Mouse (Mus musculus): ENCODE data around the gene Zfand2b. TPM values are rescaled to one million over a fixed set of nuclear protein-coding genes. Genes with fewer than 3 reads are reported as not detected.
A peak's percentile ranks its signal among the peaks of the same experiment; 100 is the strongest.

The Zfand2b gene
- polyA plus RNA-seq, 1 experiment from 2014 or later: 31.7 TPM

DNA sequence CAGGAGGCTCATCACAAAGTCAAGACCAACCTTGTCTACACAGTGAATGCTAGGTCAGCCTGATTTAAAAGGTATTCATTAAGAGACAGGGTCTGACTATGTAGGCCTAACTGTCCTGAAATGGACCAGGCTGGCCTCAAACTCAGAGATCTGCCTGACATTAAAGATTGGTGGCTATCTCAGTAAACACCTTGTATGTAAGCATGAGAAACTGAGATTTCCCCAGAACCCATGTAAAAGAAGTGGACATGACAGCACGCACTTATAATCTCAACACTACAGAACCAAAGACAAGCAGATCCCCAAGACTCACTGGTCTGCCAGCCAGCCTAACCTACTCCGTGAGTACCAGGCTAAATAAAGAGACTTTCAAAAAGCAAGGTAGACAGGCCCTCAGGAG, 30.0 kb upstream of the Zfand2b start:
- no peak overlapping the region for H3K27ac ChIP-seq (ENCODE audit: low read length)
- H3K9me3 ChIP-seq (replicated peaks; ENCODE audit: control insufficient read depth, low read length): no peaks in the 10 kb centered on the region
- peaks cover 31% of the 10 kb centered on the region for H3K36me3 ChIP-seq (ENCODE audit: control insufficient read depth, insufficient read depth)
- H3K4me3 ChIP-seq (ENCODE audit: low read length): no peak overlapping the region
- no peak for ATAC-seq (replicated peaks; ENCODE audit: extremely low read depth, insufficient read depth, low FRiP score)
- H3K4me2 ChIP-seq (ENCODE audit: low read depth, low read length): no peak overlapping the region
- H3K4me1 ChIP-seq (ENCODE audit: control insufficient read depth, insufficient read depth, low read length): peaks cover 12% of the 10 kb centered on the region
- no peak overlapping the region for H3K9ac ChIP-seq (ENCODE audit: low read length)
- 92% methylated on average over 2 of the region's 2 CpGs for WGBS
- no peaks in the 10 kb centered on the region for H3K27me3 ChIP-seq (ENCODE audit: control insufficient read depth, insufficient read depth, low read length)

DNA sequence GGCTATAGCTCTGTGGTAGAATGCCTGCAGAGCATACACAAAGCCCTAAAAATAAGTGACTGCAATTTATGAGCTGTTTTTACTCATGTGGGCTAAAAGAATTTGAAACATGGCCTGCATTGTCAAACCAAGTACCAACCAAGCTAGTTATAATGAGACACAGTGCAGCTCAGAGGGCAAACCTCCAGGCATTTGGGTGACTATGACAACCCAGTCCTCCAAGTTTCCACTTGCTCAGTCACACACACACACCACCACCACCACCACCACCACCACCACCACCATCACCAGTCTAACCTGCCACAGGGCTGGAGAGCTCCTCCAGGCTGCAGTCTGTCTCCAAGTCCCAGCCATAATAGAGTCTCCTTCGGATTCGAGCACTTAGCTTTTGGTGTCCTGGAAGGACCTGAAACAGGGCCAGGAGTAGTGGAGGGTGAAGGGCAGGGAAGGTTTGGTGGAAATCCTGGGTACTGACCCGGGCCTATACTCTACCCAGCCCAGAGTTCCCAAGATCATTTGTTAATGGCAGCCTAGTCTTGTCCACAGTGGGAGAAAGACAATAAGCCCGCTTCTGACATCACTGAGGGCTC, 27.8 kb upstream of the Zfand2b start:
- ATAC-seq (replicated peaks; ENCODE audit: extremely low read depth, insufficient read depth, low FRiP score): no peak
- WGBS: 47% methylated on average over 4 of the region's 4 CpGs
- Histone ChIP-seq H3K36me3 (ENCODE audit: control insufficient read depth, insufficient read depth) (peaks cover 46% of the 10 kb centered on the region), H3K27ac (ENCODE audit: low read length) (peak overlapping the region; percentile 81), H3K27me3 (ENCODE audit: control insufficient read depth, insufficient read depth, low read length) (no peaks in the 10 kb centered on the region), H3K4me3 (ENCODE audit: low read length) (peak overlapping the region; percentile 59), H3K9me3 (replicated peaks; ENCODE audit: control insufficient read depth, low read length) (no peaks in the 10 kb centered on the region), H3K4me1 (ENCODE audit: control insufficient read depth, insufficient read depth, low read length) (peaks cover 17% of the 10 kb centered on the region), H3K4me2 (ENCODE audit: low read depth, low read length) (peak overlapping the region; percentile 94), H3K9ac (ENCODE audit: low read length) (peak overlapping the region; percentile 77)

DNA sequence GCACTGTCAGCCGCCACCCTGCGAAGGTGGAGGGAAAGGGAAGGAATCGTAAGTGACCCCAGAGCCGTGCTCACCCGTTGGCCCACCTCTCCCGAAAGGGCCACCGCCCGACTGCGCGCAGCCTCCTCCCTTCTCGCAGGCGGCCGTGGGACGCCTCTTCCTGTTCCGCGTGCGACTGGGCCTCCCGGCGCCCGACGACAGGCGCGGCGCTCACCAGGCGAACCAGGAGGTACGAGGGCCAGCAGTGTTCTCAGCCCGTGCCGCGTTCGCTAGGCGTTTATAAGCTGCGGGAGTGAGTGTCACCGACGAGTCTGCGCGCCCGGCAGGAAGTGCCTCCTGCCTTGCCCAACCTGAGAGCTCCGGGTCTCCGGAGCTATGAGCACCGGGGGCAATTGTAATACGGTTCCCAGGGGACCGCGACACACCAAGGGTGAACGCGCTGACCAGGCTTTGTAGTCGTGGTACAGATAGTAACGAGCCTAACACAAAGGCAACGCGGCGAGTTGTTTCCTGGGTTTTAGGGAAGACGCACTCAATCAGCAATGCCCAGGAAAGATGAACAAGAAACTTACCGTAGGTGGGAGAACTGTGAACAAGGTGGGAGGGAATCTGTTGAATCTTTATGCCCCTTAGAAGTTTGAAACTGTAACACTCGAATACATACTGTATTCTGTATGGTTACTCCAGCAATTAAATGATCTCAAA, 26.8 kb upstream of the Zfand2b start:
- peaks cover 17% of the 10 kb centered on the region for H3K4me1 ChIP-seq (ENCODE audit: control insufficient read depth, insufficient read depth, low read length)
- under 1% methylated on average over 52 of the region's 53 CpGs for WGBS
- peaks cover 47% of the 10 kb centered on the region for H3K36me3 ChIP-seq (ENCODE audit: control insufficient read depth, insufficient read depth)
- H3K4me3 ChIP-seq (ENCODE audit: low read length): peak overlapping the region; percentile 59
- H3K27me3 ChIP-seq (ENCODE audit: control insufficient read depth, insufficient read depth, low read length): no peaks in the 10 kb centered on the region
- H3K9me3 ChIP-seq (replicated peaks; ENCODE audit: control insufficient read depth, low read length): no peaks in the 10 kb centered on the region
- peak overlapping the region; percentile 77 for H3K9ac ChIP-seq (ENCODE audit: low read length)
- ATAC-seq (replicated peaks; ENCODE audit: extremely low read depth, insufficient read depth, low FRiP score): peak; percentile 49
- H3K27ac ChIP-seq (ENCODE audit: low read length): peak overlapping the region; percentile 81
- H3K4me2 ChIP-seq (ENCODE audit: low read depth, low read length): peak overlapping the region; percentile 94

DNA sequence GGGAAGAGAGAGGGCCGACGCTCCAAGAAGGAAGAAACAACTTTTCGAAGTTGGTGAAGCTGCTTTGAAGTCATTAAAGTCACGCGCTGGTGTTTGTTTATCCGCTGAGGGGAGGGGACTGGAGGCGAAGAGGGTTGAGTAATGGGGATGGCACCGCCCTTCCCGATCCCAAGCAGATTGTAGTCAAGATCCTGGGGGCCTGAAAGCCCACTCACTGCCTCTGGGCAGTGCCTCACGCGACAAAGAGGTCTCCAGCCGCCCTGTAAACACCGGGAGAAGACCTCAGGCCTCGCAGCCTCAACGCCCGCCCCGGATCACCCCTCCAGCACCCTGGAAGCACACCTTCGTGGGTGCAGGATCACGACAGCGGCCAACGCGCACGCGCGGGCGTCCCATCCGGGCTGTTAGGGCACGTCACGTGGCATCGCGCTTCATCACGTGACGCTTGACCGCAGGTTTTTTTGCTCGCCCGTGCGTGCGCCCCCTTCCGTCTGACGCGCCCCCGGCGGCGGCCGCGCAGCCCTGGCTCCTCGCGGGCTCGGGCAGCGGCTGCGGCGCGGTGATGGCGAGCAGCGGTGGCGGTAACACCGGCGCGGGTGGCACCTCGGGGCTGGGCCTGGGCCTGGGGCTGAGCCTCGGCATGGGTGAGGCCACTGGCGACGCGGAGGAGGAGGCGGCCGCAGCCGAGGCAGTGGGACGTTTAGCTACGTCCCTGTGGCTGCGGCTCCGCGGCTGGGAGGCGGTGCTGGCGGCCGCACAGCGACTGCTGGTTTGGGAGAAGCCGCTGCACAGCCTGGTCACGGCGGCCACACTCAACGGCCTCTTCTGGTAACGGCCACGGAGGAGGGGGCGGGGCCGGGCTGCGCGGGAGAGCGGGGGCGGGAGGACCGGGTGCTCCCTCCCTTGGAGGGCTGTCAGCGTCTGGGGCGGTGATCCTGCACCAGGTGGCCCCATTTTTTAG, 25.9 kb upstream of the Zfand2b start, which contains the start of the genes Cnppd1 and Retreg2:
Gene Cnppd1 (minus strand): TSS at position 411 of the 961 bp plus-strand sequence.
Gene Retreg2 (plus strand): TSS at position 478 of the 961 bp plus-strand sequence.
- under 1% methylated on average over 90 of the region's 91 CpGs for WGBS
- H3K27ac ChIP-seq (ENCODE audit: low read length): peak within 1 kb of the TSS; percentile 81
- H3K4me2 ChIP-seq (ENCODE audit: low read depth, low read length): peak within 1 kb of the TSS; percentile 94
- H3K4me1 ChIP-seq (ENCODE audit: control insufficient read depth, insufficient read depth, low read length): peaks cover 17% of the 10 kb centered on the region
- peak within 1 kb of the TSS; percentile 59 for H3K4me3 ChIP-seq (ENCODE audit: low read length)
- no peaks in the 10 kb centered on the region for H3K9me3 ChIP-seq (replicated peaks; ENCODE audit: control insufficient read depth, low read length)
- no peaks in the 10 kb centered on the region for H3K27me3 ChIP-seq (ENCODE audit: control insufficient read depth, insufficient read depth, low read length)
- peaks cover 50% of the 10 kb centered on the region for H3K36me3 ChIP-seq (ENCODE audit: control insufficient read depth, insufficient read depth)
- peak; percentile 89 for ATAC-seq (replicated peaks; ENCODE audit: extremely low read depth, insufficient read depth, low FRiP score)
- peak within 1 kb of the TSS; percentile 77 for H3K9ac ChIP-seq (ENCODE audit: low read length)

DNA sequence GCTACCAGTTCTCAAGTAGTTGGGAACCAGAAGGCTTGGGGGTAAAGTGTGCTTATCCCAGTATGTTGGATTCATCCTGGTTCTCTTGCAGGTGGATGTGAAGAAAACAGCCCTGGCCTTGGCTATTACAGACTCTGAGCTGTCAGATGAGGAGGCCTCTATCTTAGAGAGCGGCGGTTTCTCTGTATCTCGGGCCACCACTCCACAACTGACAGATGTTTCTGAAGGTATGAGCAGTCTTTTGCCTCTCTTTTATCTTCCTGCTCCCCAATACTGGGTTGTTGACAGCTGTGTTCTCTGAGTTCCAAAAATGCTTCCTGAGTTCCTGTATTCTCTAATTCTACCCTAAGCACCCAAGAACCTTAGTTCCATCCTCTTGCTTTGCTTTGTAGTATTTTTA, 22.9 kb upstream of the Zfand2b start:
- peaks cover 43% of the 10 kb centered on the region for H3K36me3 ChIP-seq (ENCODE audit: control insufficient read depth, insufficient read depth)
- no peak overlapping the region for H3K4me2 ChIP-seq (ENCODE audit: low read depth, low read length)
- no peaks in the 10 kb centered on the region for H3K27me3 ChIP-seq (ENCODE audit: control insufficient read depth, insufficient read depth, low read length)
- H3K27ac ChIP-seq (ENCODE audit: low read length): no peak overlapping the region
- H3K4me3 ChIP-seq (ENCODE audit: low read length): no peak overlapping the region
- ATAC-seq (replicated peaks; ENCODE audit: extremely low read depth, insufficient read depth, low FRiP score): no peak
- WGBS: 94% methylated on average over 3 of the region's 3 CpGs
- no peaks in the 10 kb centered on the region for H3K9me3 ChIP-seq (replicated peaks; ENCODE audit: control insufficient read depth, low read length)
- no peak overlapping the region for H3K9ac ChIP-seq (ENCODE audit: low read length)
- H3K4me1 ChIP-seq (ENCODE audit: control insufficient read depth, insufficient read depth, low read length): peaks cover 13% of the 10 kb centered on the region

DNA sequence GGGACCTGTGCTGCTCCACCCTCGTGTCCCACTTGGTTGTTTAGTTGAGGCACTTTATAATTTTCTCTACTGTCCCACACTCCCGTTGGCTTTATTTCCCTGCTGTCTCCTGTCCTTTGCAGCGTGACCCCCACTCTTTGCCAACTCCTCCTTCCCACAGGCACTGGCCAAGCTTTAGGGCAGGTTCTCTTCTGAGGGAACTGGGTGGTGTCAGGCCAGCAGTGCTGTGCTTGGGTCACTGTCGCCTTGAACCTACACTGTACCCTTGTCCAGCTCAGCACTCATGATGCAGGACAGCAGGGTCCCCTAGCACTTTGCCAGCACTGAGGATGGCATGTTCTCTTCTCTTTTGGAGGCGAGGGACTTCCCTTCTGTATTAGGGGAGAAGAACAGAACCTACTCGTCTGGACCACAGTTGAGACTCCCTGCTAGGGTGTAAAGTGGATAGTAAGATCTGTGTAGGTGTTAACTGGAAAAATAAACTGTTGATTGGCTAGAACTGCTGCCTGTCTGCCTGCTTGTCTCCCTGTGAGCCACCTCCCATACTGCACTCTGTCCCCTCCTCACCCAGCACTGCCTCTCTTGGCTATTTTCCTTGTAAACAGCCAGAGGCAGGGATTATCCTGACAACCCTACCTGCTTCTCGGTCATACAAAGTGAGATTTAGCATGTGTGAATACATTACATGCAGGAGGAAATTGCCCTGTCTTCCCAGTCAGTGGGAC, 20.9 kb upstream of the Zfand2b start:
- Histone ChIP-seq H3K4me1 (ENCODE audit: control insufficient read depth, insufficient read depth, low read length) (peaks cover 8% of the 10 kb centered on the region; the same call in 1 of the 2 replicates), H3K4me3 (ENCODE audit: low read length) (no peak overlapping the region), H3K4me2 (ENCODE audit: low read depth, low read length) (no peak overlapping the region), H3K27ac (ENCODE audit: low read length) (no peak overlapping the region), H3K9me3 (replicated peaks; ENCODE audit: control insufficient read depth, low read length) (no peaks in the 10 kb centered on the region), H3K27me3 (ENCODE audit: control insufficient read depth, insufficient read depth, low read length) (no peaks in the 10 kb centered on the region), H3K36me3 (ENCODE audit: control insufficient read depth, insufficient read depth) (peaks cover 43% of the 10 kb centered on the region), H3K9ac (ENCODE audit: low read length) (no peak overlapping the region)
- no peak for ATAC-seq (replicated peaks; ENCODE audit: extremely low read depth, insufficient read depth, low FRiP score)
- WGBS: 73% methylated on average over 7 of the region's 7 CpGs

DNA sequence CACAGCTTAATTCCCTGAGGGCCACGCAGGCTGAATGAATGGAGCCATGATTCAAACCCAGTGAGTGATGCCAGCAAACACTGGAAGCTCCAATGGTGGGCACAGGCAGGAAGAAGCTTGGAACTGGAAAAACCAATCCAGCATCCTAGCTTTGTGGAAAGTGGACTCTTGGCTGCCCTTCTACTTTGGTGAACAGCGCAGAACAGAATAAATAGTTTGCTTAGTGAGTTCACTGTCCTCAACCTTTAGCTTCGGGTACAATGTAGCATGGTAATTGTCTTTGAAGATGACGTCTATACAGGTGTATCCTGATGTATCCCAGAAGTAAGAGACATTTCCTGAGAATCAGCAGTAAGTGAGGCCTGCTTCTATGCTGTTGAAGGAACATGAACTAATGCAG, 19.7 kb upstream of the Zfand2b start:
- 88% methylated on average over 4 of the region's 4 CpGs for whole genome bisulfite sequencing
- peaks cover 43% of the 10 kb centered on the region for H3K36me3 ChIP-seq (ENCODE audit: control insufficient read depth, insufficient read depth)

DNA sequence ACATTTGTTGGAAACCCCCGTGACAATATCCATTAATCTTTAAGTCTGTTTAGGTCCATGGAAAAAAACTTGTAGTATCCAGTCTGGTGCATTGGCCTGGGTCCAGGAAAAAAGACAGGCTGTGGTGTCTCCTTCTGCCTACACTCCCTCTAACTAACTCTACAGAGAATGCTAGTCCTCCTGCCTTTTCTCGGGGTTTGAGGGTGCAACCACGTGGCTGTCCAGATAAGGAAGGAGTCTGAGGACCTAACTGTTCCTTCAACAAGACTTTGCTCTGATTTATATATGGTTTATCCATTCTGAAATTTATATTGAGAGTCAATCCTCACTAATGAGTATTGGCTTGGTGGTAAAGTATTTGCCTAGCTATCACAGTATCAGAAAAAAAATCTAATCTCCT, 12.6 kb upstream of the Zfand2b start:
- no peaks in the 10 kb centered on the region for H3K27me3 ChIP-seq (ENCODE audit: control insufficient read depth, insufficient read depth, low read length)
- no peak for ATAC-seq (replicated peaks; ENCODE audit: extremely low read depth, insufficient read depth, low FRiP score)
- H3K4me1 ChIP-seq (ENCODE audit: control insufficient read depth, insufficient read depth, low read length): no peaks in the 10 kb centered on the region
- no peaks in the 10 kb centered on the region for H3K36me3 ChIP-seq (ENCODE audit: control insufficient read depth, insufficient read depth)
- no peak overlapping the region for H3K27ac ChIP-seq (ENCODE audit: low read length)
- H3K9ac ChIP-seq (ENCODE audit: low read length): no peak overlapping the region
- H3K4me2 ChIP-seq (ENCODE audit: low read depth, low read length): no peak overlapping the region
- WGBS: 31% methylated on average over 3 of the region's 3 CpGs
- H3K4me3 ChIP-seq (ENCODE audit: low read length): no peak overlapping the region
- H3K9me3 ChIP-seq (replicated peaks; ENCODE audit: control insufficient read depth, low read length): no peaks in the 10 kb centered on the region

More for the DNA sequence above, 19.7 kb upstream of the Zfand2b start:
- Histone ChIP-seq H3K9ac (ENCODE audit: low read length) (no peak overlapping the region), H3K4me2 (ENCODE audit: low read depth, low read length) (no peak overlapping the region), H3K27ac (ENCODE audit: low read length) (no peak overlapping the region), H3K4me3 (ENCODE audit: low read length) (no peak overlapping the region), H3K9me3 (replicated peaks; ENCODE audit: control insufficient read depth, low read length) (no peaks in the 10 kb centered on the region), H3K27me3 (ENCODE audit: control insufficient read depth, insufficient read depth, low read length) (no peaks in the 10 kb centered on the region), H3K4me1 (ENCODE audit: control insufficient read depth, insufficient read depth, low read length) (peaks cover 2% of the 10 kb centered on the region; the same call in 1 of the 2 replicates)
- no peak for ATAC-seq (replicated peaks; ENCODE audit: extremely low read depth, insufficient read depth, low FRiP score)

Measured in heart, embryonic 16.5 days (tissue).